Mouse (Mus musculus) kidney, adult 2 months (tissue): ENCODE results near the gene Zfp30.

Experiments
- CTCF ChIP-seq: fragments of 200-500 bp; conservative IDR thresholded peaks from 2 replicates; pipeline ENCODE4 v1.5.1; 2011; ENCODE audit warnings: low read depth, mild to moderate bottlenecking, control low read depth, low read length, moderate library complexity, mixed read lengths; ENCODE audit not compliant: insufficient read depth, insufficient read length
- POLR2A ChIP-seq: fragments of 200-500 bp; IDR thresholded peaks from one replicate; pipeline ENCODE4 v1.6.1; 2011; ENCODE audit warnings: low read depth, low read length, control low read depth

- TF ChIP-seq CTCF (no peak), POLR2A (no peak)
Observed at GRCm38 (mm10) chr7:29829804-29830203, 46.0 kb downstream of the Zfp30 start.
